Mouse (Mus musculus): ENCODE measurements around the gene Gm10320. TPM values are rescaled to one million over a fixed set of nuclear protein-coding genes. Genes with fewer than 3 reads are reported as not detected.
A peak's percentile ranks its signal among the peaks of the same experiment; 100 is the strongest.

The Gm10320 gene
- polyA plus RNA-seq (2015; fragmentation: Nextera tagmentation; extraction: Ambion mirVana), result 1.6 and 3.8 TPM in 2 replicates

GRCm38 (mm10) chr13:98491909-98492308 is at the start of gene Gm10320:
Gm10320 (minus strand) TSS chr13:98492001.
- H3K4me3 ChIP-seq (replicated peaks; ENCODE audit: low read length), result no peak within 1 kb of the TSS
- 82% methylated on average over 3 of the region's 3 CpGs for WGBS

DNA sequence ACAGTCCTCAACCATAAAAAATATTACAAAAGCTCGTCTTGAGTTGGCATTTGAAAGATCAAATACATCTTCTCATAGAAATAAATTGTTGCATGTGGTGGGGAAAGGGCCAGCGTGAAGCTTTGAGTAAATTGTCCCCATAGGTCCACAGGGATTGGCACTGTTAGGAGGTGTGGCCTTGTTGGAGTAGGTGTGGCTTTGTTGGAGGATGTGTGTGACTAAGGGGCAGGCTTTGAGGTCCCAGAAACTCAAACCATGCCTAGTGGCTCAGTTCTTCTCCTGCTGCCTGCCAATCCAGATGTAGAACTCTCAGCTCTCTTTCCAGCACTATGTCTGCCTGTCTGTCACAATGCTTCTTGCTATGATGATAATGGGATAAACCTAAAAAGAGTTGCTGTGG is 49.8 kb upstream of the Gm10320 start:
- 79% methylated on average over 2 of the region's 2 CpGs for WGBS
- Histone ChIP-seq H3K4me2 (ENCODE audit: low read depth, low read length) (no peak overlapping the region), H3K9ac (ENCODE audit: low read length) (no peak overlapping the region)

More at GRCm38 (mm10) chr13:98491909-98492308, at the start of gene Gm10320:
- H3K36me3 ChIP-seq (ENCODE audit: control insufficient read depth, insufficient read depth, low read length), result no peaks in the 10 kb centered on the region
- no peaks in the 10 kb centered on the region for H3K27me3 ChIP-seq (ENCODE audit: control insufficient read depth, insufficient read depth, low read length)
- H3K9me3 ChIP-seq (replicated peaks; ENCODE audit: control insufficient read depth, low read length), result no peaks in the 10 kb centered on the region
- H3K27ac ChIP-seq (ENCODE audit: low read length), result no peak within 1 kb of the TSS
- no peak within 1 kb of the TSS for H3K4me2 ChIP-seq (ENCODE audit: low read depth, low read length)
- H3K4me1 ChIP-seq (ENCODE audit: control insufficient read depth, insufficient read depth, low read length), result no peaks in the 10 kb centered on the region
- no peak for ATAC-seq (ENCODE audit: insufficient read depth, low FRiP score)
- H3K9ac ChIP-seq (ENCODE audit: low read length), result no peak within 1 kb of the TSS

DNA sequence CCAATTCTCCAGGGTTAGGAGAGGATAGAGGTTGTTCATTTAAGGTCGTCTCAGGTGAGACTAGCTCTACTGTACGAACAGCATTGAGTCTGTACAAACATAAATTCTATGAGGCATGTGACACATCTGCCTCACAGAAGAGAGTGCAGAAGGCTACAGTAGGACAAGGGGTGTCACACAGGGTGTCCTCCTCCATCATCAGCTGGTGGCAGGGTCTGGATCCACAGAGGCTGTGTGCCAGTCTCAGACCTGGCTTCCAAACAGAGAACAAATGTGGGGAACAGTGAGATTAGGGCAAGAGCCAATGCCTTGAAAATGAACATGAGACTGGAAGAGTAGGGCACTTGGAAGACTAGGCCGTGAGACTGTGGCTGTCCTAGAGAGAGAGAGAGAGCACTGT is 48.4 kb upstream of the Gm10320 start:
- no peak overlapping the region for H3K4me3 ChIP-seq (replicated peaks; ENCODE audit: low read length)
- H3K9ac ChIP-seq (ENCODE audit: low read length), result no peak overlapping the region
- 82% methylated on average over 3 of the region's 3 CpGs for WGBS
- H3K27me3 ChIP-seq (ENCODE audit: control insufficient read depth, insufficient read depth, low read length), result no peaks in the 10 kb centered on the region
- no peak overlapping the region for H3K27ac ChIP-seq (ENCODE audit: low read length)
- no peak overlapping the region for H3K4me2 ChIP-seq (ENCODE audit: low read depth, low read length)
- no peaks in the 10 kb centered on the region for H3K36me3 ChIP-seq (ENCODE audit: control insufficient read depth, insufficient read depth, low read length)
- no peak for ATAC-seq (ENCODE audit: insufficient read depth, low FRiP score)
- H3K9me3 ChIP-seq (replicated peaks; ENCODE audit: control insufficient read depth, low read length), result no peaks in the 10 kb centered on the region
- peaks cover 4% of the 10 kb centered on the region; the same call in 1 of the 2 replicates for H3K4me1 ChIP-seq (ENCODE audit: control insufficient read depth, insufficient read depth, low read length)

More for the DNA sequence above, 49.8 kb upstream of the Gm10320 start:
- Histone ChIP-seq H3K4me1 (ENCODE audit: control insufficient read depth, insufficient read depth, low read length) (no peaks in the 10 kb centered on the region; the same call in 1 of the 2 replicates), H3K36me3 (ENCODE audit: control insufficient read depth, insufficient read depth, low read length) (no peaks in the 10 kb centered on the region), H3K9me3 (replicated peaks; ENCODE audit: control insufficient read depth, low read length) (no peaks in the 10 kb centered on the region), H3K27ac (ENCODE audit: low read length) (no peak overlapping the region), H3K27me3 (ENCODE audit: control insufficient read depth, insufficient read depth, low read length) (no peaks in the 10 kb centered on the region), H3K4me3 (replicated peaks; ENCODE audit: low read length) (no peak overlapping the region)
- no peak for ATAC-seq (ENCODE audit: insufficient read depth, low FRiP score)

DNA sequence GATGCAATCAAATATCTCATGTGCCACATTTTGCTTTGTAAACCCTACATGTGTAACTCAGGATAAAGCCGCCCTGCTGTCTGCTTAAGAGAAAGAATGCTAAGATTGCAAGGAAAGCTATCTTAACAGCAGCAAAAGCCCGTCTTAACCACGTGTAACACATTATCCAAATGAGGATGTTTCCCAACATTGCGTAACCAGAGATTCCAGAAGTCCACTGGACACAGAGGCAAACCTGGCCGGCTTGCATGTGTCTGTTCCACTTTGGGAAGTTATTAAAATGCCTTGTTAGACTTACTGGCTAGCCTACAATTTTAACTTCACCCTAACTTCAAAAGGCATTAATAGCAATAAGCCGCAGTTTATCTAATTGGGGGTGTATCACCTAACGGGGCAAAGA is 47.5 kb upstream of the Gm10320 start:
- Histone ChIP-seq H3K4me3 (replicated peaks; ENCODE audit: low read length) (no peak overlapping the region), H3K27ac (ENCODE audit: low read length) (no peak overlapping the region), H3K4me1 (ENCODE audit: control insufficient read depth, insufficient read depth, low read length) (peaks cover 11% of the 10 kb centered on the region; the same call in 1 of the 2 replicates), H3K36me3 (ENCODE audit: control insufficient read depth, insufficient read depth, low read length) (no peaks in the 10 kb centered on the region), H3K4me2 (ENCODE audit: low read depth, low read length) (no peak overlapping the region), H3K9me3 (replicated peaks; ENCODE audit: control insufficient read depth, low read length) (no peaks in the 10 kb centered on the region), H3K9ac (ENCODE audit: low read length) (no peak overlapping the region), H3K27me3 (ENCODE audit: control insufficient read depth, insufficient read depth, low read length) (no peaks in the 10 kb centered on the region)
- WGBS, result 62% methylated on average over 7 of the region's 7 CpGs
- ATAC-seq (ENCODE audit: insufficient read depth, low FRiP score), result no peak

DNA sequence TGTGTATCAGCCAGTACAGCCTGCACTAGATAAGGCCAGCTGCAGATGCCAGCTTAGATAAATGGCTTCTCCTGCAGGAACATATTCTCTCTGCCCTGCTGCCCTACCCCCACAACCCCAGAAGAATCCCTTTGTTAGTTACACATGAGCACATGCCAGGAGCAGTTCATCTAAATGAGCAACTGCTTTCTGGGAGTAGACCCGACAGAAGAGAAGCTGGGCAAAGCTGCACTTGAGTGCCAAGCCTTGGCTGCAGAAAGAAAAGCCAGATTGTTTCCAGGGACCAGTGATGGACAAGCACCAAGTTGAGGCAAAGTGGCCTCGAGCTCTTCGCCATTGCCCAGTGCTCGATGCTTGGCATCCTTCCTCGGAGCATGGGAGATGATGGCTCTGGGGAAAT is 46.8 kb upstream of the Gm10320 start:
- no peak overlapping the region for H3K27ac ChIP-seq (ENCODE audit: low read length)
- no peak overlapping the region for H3K9ac ChIP-seq (ENCODE audit: low read length)
- H3K9me3 ChIP-seq (replicated peaks; ENCODE audit: control insufficient read depth, low read length), result no peaks in the 10 kb centered on the region
- WGBS, result 75% methylated on average over 5 of the region's 5 CpGs
- no peak overlapping the region for H3K4me3 ChIP-seq (replicated peaks; ENCODE audit: low read length)
- H3K27me3 ChIP-seq (ENCODE audit: control insufficient read depth, insufficient read depth, low read length), result no peaks in the 10 kb centered on the region
- no peak overlapping the region for H3K4me2 ChIP-seq (ENCODE audit: low read depth, low read length)
- ATAC-seq (ENCODE audit: insufficient read depth, low FRiP score), result no peak
- H3K36me3 ChIP-seq (ENCODE audit: control insufficient read depth, insufficient read depth, low read length), result no peaks in the 10 kb centered on the region
- peaks cover 15% of the 10 kb centered on the region for H3K4me1 ChIP-seq (ENCODE audit: control insufficient read depth, insufficient read depth, low read length)

DNA sequence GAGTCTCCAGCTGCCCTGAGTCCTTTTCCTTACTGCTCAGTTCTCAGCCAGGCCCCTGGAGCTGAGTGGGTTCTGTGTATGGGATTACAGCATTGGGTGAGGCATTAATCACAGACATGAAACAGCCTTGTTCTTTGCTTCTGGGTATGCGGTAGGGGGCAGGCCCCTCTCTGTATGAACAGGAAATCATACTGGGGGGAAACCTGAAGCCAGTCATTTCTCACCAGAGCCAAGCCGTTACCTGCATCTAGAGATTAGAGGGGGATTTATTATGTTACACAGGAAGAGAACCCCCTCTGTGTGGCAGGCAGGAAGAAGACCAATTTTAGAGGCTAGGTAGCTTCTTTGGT is 43.1 kb upstream of the Gm10320 start:
- ATAC-seq (ENCODE audit: insufficient read depth, low FRiP score), result peak; percentile 47; the same call in 1 of the 2 replicates
- Histone ChIP-seq H3K27me3 (ENCODE audit: control insufficient read depth, insufficient read depth, low read length) (no peaks in the 10 kb centered on the region), H3K9ac (ENCODE audit: low read length) (peak overlapping the region; percentile 24; the same call in 1 of the 2 replicates), H3K36me3 (ENCODE audit: control insufficient read depth, insufficient read depth, low read length) (no peaks in the 10 kb centered on the region), H3K4me3 (replicated peaks; ENCODE audit: low read length) (peak overlapping the region; percentile 28; the same call in 1 of the 2 replicates), H3K4me1 (ENCODE audit: control insufficient read depth, insufficient read depth, low read length) (peaks cover 22% of the 10 kb centered on the region), H3K4me2 (ENCODE audit: low read depth, low read length) (peak overlapping the region; percentile 54), H3K27ac (ENCODE audit: low read length) (peak overlapping the region; percentile 80), H3K9me3 (replicated peaks; ENCODE audit: control insufficient read depth, low read length) (no peaks in the 10 kb centered on the region)
- 20% methylated on average over 2 of the region's 2 CpGs for WGBS

DNA sequence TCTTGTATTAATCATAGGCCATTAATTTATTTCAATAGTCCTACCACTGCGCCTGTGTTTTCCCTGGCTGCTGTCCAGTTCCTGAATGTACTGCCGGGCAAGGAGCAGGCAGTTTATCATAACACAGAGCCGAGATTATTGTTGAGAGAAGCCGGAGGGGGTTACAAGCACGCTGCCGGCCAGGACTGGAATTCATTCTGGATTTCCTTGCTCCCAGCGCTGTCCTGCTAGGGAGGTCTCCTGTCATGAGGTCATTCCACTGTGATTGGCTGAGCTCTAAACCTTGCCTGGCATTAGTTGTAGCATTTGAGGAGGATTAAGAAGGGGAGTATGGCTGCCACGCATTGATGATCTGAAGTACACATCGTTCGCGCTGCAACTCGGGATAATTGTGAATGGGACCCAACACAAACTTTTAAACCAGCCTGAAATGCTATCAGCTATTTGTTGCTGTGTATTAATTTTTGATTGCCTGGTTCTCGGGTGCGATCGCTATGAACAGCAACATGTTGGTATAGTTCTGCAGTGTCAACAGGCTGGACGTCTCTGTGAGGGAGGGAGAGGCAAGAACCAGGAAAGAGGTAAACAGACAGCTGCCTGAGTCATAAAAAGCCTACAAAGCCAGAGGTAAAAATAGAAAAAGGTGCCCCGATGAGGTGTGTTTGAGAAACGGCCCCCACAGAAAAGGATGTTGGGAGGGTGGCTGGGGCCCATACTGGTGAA is 42.5 kb upstream of the Gm10320 start:
- Histone ChIP-seq H3K27ac (ENCODE audit: low read length) (peak overlapping the region; percentile 80), H3K9ac (ENCODE audit: low read length) (peak overlapping the region; percentile 24; the same call in 1 of the 2 replicates), H3K4me3 (replicated peaks; ENCODE audit: low read length) (peak overlapping the region; percentile 28), H3K4me2 (ENCODE audit: low read depth, low read length) (peak overlapping the region; percentile 54), H3K36me3 (ENCODE audit: control insufficient read depth, insufficient read depth, low read length) (no peaks in the 10 kb centered on the region), H3K27me3 (ENCODE audit: control insufficient read depth, insufficient read depth, low read length) (no peaks in the 10 kb centered on the region), H3K4me1 (ENCODE audit: control insufficient read depth, insufficient read depth, low read length) (peaks cover 22% of the 10 kb centered on the region), H3K9me3 (replicated peaks; ENCODE audit: control insufficient read depth, low read length) (no peaks in the 10 kb centered on the region)
- 13% methylated on average over 18 of the region's 18 CpGs for WGBS
- peak; percentile 83 for ATAC-seq (ENCODE audit: insufficient read depth, low FRiP score)

DNA sequence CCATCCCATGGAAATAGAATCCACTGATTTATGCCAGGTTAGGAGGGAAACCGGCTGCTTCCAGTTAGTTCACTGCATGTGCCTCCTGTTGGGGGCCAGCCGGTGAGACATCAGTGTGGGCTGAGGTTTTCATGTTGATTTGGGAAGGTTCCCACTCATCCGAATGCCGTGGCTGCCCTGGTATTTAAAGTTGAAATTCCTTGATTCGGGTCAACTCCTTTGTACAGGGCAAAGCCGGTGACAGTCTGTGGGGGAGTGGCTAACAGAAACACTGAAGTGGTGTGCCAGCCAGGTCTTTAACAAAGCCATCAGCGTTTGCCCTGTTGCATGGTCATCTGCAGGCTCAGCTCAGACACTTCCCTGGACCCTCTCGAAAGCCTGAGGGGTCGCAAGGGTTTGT is 41.6 kb upstream of the Gm10320 start:
- Histone ChIP-seq H3K9ac (ENCODE audit: low read length) (no peak overlapping the region), H3K4me3 (replicated peaks; ENCODE audit: low read length) (no peak overlapping the region), H3K27ac (ENCODE audit: low read length) (no peak overlapping the region), H3K9me3 (replicated peaks; ENCODE audit: control insufficient read depth, low read length) (no peaks in the 10 kb centered on the region), H3K36me3 (ENCODE audit: control insufficient read depth, insufficient read depth, low read length) (no peaks in the 10 kb centered on the region), H3K4me1 (ENCODE audit: control insufficient read depth, insufficient read depth, low read length) (peaks cover 22% of the 10 kb centered on the region), H3K27me3 (ENCODE audit: control insufficient read depth, insufficient read depth, low read length) (no peaks in the 10 kb centered on the region), H3K4me2 (ENCODE audit: low read depth, low read length) (peak overlapping the region; percentile 54; the same call in 1 of the 2 replicates)
- 28% methylated on average over 9 of the region's 9 CpGs for WGBS
- no peak for ATAC-seq (ENCODE audit: insufficient read depth, low FRiP score)

DNA sequence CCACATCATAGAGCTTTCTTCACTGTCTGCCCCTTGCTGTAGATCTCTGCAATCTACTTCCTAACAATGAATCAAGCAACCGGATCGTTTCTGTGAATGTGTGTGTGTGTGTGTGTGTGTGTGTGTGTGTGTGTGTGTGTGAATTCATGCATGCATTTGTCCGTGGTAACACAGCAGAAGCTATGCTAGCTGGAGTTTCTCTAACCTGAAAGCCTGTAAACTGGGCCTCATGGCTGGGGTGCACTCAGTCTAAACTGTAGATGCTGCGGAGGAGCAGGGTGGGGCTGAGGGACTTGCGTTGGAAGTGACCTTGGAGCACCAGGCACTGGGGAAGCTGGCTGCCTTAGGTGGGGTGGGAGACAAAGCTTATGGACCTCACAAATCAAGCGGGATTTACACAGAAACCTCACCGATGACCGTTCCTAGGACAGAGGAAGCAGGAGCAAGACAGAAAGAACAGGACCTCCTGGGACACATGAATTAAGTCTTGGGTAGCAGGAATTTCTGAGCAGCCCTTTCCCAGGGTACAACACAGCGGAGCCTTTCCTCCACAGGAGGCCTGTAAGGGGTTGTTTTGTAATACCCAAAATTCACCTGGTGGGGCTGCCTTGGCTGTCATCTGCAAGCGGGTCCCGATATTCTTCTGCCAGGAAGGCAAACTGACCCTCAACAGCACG is 41.0 kb upstream of the Gm10320 start:
- Histone ChIP-seq H3K27me3 (ENCODE audit: control insufficient read depth, insufficient read depth, low read length) (no peaks in the 10 kb centered on the region), H3K36me3 (ENCODE audit: control insufficient read depth, insufficient read depth, low read length) (no peaks in the 10 kb centered on the region), H3K9me3 (replicated peaks; ENCODE audit: control insufficient read depth, low read length) (no peaks in the 10 kb centered on the region), H3K4me1 (ENCODE audit: control insufficient read depth, insufficient read depth, low read length) (peaks cover 22% of the 10 kb centered on the region), H3K9ac (ENCODE audit: low read length) (no peak overlapping the region), H3K27ac (ENCODE audit: low read length) (no peak overlapping the region), H3K4me2 (ENCODE audit: low read depth, low read length) (no peak overlapping the region), H3K4me3 (replicated peaks; ENCODE audit: low read length) (no peak overlapping the region)
- 53% methylated on average over 12 of the region's 12 CpGs for WGBS
- ATAC-seq (ENCODE audit: insufficient read depth, low FRiP score), result no peak

Measured in stomach, embryonic 16.5 days (tissue).